Mouse (Mus musculus) liver (tissue): ENCODE results near the gene S100a6.

Experiments
- DNase-seq: peaks from one replicate; pipeline ENCODE4 v3.0.0-alpha.2; 2020; ENCODE audit warnings: mixed read lengths

Gene S100a6

GRCm38 (mm10) chr3:90601486-90602110, 11.1 kb upstream of the S100a6 start, which contains the start of gene Gm42674:
TSS of gene Gm42674 (plus strand) at chr3:90601904.
- no peak for DNase-seq

DNA sequence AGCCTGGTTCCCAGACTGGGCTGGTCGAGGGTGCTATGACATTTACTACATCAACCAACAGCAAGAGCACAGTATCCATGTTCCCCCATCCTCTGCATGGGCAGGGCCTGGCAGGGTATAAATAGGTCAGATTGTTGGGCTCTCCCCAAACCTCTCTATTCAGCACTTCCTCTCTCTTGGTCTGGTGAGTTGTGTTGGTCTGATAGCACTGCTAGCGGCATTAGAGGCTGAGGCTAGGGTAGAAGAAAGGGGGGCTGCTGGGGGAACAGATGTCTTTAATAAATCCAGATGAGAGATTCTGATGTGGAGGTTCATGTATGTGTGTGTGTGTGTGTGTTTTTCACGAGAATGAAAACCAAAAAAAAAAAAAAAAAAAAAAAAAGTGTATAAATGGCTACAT, 9.1 kb upstream of the S100a6 start, which contains the start of gene S100a4:
Gene S100a4, plus strand, starts transcription at position 149 of the 400 bp plus-strand sequence.
- no peak for DNase-seq

- DNase-seq, result peak; percentile 52
These were observed 8.3 kb upstream of the S100a6 start for GRCm38 (mm10) chr3:90604416-90604815.

DNA sequence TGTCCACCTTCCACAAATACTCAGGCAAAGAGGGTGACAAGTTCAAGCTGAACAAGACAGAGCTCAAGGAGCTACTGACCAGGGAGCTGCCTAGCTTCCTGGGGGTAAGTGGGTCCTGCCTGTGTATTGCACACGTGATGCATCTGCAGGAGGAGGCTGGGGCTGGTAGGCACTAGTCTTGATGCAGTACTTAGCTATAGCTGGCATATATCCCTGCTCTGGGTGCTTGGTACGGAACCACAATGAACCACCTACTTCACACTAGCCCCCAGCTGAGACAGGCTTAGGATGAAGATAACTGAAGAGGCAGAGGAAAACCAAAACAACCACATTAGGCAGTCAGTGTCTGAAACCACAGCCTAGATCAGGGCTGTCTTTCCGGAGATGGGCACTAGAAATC, 7.6 kb upstream of the S100a6 start:
- DNase-seq, result no peak

DNA sequence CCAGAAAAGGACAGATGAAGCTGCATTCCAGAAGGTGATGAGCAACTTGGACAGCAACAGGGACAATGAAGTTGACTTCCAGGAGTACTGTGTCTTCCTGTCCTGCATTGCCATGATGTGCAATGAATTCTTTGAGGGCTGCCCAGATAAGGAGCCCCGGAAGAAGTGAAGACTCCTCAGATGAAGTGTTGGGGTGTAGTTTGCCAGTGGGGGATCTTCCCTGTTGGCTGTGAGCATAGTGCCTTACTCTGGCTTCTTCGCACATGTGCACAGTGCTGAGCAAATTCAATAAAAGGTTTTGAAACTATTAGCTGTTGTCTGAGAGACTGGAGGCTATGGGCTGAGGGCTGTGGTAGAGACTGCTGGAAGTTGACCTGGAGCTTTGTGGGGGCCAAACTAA, 6.9 kb upstream of the S100a6 start:
- no peak for DNase-seq

DNA sequence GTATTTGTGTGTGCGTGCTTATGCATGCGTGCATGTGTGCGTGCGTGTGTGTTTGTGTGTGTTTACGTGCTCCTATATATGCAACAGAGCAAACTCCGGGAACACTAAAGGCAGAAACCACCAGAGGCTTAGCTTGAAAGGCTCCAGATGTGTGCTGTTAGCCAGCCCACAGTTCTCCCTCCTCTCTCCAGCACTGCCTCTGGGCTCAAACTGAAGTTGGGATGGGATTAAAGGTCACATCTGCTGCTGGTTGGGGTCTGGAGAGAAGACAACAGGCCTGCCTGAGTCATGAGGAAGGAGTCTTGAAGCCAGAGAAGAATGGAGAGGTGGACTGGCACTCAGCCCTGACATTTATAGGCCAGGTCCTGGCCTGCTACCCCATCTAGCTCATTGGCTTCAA, 6.5 kb upstream of the S100a6 start:
- no peak for DNase-seq

- no peak for DNase-seq
These were observed 5.3 kb upstream of the S100a6 start for GRCm38 (mm10) chr3:90607361-90607760.

- no peak for DNase-seq
These were observed 4.5 kb upstream of the S100a6 start, which contains the start of gene S100a5 for GRCm38 (mm10) chr3:90608223-90608622. TSS of gene S100a5 (plus strand) at chr3:90608523.

- DNase-seq, result no peak
These were observed 3.6 kb upstream of the S100a6 start for GRCm38 (mm10) chr3:90609102-90609501.

DNA sequence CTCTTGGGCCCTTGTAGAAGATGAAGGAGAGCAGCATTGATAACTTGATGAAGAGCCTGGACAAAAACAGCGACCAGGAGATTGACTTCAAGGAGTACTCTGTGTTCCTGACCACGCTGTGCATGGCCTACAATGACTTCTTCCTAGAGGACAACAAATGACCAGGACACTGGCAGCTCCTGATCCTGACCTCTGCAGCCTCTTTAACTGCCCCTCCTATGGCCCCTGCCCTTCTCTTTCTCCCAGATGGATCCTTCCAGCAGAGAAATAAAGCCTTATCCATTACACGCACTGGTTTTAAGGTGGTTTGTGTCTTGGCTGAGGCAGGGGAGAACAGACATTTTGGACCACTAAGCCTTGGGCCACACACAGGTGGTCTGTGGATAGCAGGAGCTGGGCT, 1.2 kb upstream of the S100a6 start:
- DNase-seq, result no peak

DNA sequence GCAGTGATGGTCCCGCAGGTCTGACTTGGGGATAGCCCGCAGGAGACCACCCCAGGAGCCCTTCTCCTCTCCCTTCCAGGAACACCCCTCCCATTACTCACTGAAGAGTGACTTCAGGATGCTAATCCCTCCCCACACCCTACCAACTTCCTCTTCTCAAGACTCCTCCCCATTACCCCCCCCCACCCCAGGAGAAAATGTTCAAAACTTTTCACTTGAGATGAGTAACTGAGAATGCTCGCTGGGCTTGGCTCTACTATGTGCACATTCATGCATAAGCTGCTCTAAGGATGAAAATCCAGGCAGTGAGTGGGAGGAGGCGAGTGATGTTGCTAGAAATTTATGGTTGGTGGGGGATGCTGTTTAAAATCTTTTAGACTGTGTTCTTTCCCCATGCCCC, 621 bp upstream of the S100a6 start:
- no peak for DNase-seq

DNA sequence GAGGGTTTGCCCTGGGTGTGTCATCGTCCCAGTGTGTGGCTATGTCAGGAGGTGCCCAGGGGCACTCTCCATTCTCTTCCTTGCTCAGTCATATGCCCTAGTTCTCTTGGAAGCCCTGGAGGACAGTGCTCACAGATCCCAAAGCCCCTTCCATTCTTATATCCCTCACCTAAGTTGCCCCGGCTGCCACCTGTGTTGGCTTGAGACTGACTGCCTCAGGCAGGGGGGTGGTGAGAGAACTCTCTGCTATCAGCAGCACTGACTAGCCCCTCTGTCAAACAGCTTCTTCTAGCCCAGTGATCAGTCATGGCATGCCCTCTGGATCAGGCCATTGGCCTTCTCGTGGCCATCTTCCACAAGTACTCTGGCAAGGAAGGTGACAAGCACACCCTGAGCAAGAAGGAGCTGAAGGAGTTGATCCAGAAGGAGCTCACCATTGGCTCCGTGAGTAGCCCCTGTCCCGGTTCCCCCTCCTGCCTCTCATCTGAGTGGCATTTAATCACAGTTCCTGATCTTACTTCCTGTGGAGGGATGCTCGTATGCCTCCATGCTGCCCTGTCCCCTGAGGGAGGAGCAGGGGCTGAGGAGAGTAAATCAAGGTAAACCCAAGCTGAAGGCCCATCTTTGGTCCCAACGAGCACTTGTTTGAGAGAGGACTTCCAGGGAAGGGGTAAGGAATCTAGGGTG, 922 bp downstream of the S100a6 start:
- DNase-seq, result no peak

DNA sequence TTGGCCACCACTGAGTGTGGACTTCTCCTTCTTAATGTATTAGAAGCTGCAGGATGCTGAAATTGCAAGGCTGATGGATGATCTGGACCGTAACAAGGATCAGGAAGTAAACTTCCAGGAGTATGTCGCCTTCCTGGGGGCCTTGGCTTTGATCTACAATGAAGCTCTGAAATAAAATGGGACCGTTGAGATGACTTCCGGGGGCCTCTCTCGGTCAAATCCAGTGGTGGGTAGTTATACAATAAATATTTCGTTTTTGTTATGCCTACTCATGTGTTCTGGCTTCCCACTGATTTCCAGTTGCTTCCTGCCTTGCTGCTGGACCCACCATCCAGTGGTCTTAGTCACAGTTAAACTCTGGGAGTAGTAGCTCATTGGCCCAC, 1.5 kb downstream of the S100a6 start:
- no peak for DNase-seq

- no peak for DNase-seq
These were observed 2.0 kb downstream of the S100a6 start for GRCm38 (mm10) chr3:90614611-90615251.

GRCm38 (mm10) chr3:90615415-90615814, 2.7 kb downstream of the S100a6 start:
- DNase-seq, result peak; percentile 54

DNA sequence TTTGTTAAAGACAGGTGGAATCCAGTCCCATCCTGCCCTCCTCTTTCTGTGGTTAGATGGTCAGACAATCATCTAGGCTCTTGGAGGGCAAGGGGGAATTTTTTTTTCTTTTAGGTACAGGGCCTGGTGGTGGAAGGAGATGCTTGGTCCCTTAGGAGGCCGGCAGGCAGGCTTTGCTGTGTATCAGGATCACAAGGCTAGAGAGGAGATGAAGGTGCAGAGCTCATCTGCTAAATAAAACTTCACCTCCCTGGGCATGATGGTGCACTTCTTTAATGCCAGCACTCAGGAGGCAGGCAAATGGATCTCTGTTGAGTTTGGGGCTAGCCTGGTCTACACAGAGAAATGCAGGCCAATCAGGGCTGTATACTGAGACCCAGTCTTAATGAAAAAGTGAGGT, 3.2 kb downstream of the S100a6 start:
- no peak for DNase-seq

DNA sequence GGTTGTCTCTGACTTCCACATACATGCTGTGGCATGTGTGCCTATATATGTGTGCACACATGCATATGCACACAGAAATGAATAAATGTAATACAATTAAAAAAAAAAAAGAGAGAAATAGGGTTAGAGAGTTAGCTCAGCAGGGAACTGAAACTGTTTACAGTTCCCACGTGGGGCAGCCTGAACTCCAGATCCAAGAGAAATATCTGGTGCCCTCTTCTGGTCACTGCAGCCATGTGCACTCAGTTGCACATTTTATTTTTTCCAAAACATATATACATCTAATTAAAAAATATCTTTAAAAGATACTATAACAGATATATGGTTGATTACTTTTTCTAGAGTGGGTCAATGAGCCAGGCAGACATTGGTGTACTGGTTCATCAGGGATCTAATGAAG, 4.9 kb downstream of the S100a6 start:
- no peak for DNase-seq

DNA sequence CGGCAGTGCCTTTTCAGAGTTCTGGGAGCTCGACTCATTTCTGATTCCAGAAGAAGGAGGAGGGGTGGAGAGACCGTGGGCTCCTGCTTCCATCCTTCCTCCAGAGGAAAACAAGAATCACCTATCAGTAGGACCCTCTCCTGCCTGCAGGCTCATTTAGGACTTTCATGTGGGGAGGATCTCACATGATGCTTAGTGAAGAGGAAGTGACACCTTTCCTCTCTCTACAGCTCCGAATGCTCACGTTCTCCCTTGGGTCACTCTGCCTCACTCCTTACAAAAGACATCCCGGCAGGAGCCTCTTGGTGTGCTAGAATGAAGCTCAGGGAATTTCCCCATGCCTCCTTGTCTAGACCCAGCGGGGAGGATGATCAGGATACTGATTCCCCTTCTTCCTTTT, 8.9 kb downstream of the S100a6 start:
- DNase-seq, result no peak

DNA sequence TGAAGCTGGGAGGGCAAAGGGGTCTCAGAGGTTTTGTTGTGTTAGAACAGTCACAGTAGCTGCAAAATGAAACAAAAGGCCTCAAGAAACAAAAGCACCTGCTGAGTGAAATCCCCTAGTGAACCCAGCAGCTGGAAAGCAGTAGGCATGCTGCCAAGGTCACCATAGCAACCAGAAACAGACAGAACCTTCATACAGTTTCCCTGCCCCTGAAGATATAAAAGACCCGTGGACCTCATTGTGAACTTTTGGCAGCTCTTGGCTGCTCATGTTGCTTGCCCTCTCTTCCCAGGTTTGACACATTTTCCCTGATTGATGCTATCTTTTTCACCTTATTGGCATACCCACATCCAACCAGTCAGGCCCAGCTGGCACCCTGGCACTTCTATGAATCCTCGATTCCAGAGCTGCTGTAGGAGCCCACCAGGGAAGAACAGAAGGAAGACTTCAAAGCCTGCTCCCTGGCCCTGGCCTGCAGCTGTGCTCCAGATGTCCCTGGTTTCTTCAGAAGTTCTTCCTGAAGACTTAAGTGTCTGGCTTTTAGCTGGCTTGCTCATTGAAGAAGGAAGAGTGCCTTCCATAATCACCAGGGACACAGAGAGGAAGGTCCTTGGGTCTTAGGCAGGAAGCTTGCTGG, 10.9 kb downstream of the S100a6 start:
- DNase-seq, result peak; percentile 37

- DNase-seq, result no peak
These were observed 12.8 kb downstream of the S100a6 start for GRCm38 (mm10) chr3:90625496-90625895.

DNA sequence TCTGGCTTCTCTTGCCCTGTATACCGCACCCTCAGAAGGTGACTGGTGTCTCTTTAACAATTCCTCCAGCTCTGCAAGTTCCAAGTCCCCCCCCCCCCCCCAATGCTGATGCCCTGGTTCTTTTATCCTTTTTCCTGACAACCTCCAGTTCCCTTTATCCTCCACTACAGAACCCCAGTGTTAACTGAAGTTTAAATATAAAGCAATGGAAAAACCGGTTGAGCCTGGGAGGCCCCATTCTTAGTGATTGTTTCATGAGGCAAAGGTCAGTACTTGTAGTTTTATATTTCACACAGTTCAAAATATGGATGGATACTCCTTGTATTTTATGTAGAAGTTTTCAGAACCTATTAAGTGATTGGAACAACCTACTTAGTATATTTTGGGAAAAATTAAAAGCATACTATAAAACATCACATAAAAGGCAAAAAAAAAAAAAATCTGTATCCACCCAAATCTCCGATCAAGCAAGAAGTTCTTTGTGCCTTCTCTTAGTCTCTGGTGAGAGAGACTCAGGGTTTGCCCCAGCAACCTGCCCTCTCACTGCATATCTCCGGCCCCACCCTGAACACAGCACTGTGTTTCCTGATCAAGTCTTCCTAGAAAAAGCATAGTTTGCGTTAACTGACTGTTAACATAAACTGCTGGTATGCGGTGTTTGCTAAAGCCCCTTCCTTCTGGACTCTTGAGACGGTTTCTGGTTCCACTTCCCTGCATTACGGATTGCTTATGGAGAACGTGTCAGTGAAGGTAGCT, 13.8 kb downstream of the S100a6 start:
- DNase-seq, result no peak

DNA sequence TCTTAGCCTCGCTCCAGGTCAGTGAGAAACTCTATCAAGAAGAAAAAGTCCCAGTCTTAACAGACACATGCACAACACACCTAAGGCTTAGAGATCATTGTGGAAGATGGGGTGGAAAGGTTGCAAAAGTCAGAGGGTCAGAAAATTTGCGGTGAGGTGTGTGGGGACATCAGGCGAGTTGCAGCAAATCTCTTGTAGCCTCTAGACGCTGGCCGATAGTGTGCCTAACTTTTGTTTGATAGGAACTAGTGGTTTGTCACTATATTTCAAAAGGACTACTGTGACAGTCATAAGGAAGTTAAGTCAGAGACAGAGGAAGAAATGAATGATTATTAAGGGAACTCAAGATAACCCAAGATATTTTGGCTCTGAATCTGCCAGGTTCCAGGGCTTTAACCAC, 14.7 kb downstream of the S100a6 start:
- DNase-seq, result no peak

- DNase-seq, result no peak
These were observed 15.1 kb downstream of the S100a6 start for GRCm38 (mm10) chr3:90627807-90628206.
